Mouse (Mus musculus): Measurements from ENCODE around the gene Acad9.
"Not testable (repeated sequence)": the region's sequence is repeated elsewhere in the genome, so short reads cannot be mapped to it uniquely, and the experiment has no call there.

The Acad9 gene

GRCm38 (mm10) chr3:36083381-36083780 lies 17.6 kb downstream of the Acad9 start:
- intact Hi-C loops (cut with DNase I): no loop called here

DNA sequence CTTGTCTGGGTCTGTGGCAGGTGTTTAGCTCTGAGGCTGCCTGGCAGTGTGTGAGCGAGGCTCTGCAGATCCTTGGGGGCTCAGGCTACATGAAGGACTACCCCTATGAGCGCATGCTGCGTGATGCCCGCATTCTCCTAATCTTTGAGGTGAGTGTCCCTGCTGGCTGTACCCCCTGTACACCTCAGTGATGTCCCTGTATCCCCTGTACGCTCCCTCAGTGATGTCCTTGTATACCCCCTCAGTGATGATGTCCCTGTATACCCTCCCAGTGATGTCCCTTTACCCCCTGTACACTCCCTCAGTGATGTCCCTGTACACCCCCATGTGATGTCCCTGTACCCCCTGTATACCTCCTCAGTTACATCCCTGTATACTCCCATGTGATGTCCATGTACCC lies 19.6 kb downstream of the Acad9 start:
- intact Hi-C loops (cut with DNase I): no loop called here

DNA sequence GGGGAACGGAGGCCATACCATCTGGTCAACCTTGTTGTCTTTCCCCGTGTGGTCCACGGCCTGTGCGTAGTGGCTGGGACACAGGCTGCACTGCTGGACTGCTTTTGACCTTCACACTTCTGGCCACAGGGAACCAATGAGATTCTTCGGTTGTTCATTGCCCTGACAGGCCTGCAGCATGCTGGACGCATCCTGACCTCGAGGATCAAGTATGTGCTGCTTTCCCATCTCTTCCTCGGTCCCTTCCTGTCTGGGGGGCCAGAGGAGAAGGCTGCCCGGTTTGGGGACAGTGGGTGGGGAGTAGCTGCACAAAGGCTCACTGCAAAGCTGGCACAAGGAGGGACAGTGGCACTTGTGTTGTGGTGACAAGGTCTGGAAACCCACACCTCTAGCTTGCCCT lies 21.8 kb downstream of the Acad9 start:
- intact Hi-C loops (cut with DNase I): no loop called here

- intact Hi-C loops (cut with DNase I): no loop called here
Measured at GRCm38 (mm10) chr3:36095371-36095770, 29.6 kb downstream of the Acad9 start.

GRCm38 (mm10) chr3:36116076-36116475 lies 50.3 kb downstream of the Acad9 start:
- intact Hi-C loops (cut with DNase I): no loop called here

GRCm38 (mm10) chr3:36119684-36120548 lies 54.1 kb downstream of the Acad9 start:
- intact Hi-C loops (cut with DNase I): no loop called here

DNA sequence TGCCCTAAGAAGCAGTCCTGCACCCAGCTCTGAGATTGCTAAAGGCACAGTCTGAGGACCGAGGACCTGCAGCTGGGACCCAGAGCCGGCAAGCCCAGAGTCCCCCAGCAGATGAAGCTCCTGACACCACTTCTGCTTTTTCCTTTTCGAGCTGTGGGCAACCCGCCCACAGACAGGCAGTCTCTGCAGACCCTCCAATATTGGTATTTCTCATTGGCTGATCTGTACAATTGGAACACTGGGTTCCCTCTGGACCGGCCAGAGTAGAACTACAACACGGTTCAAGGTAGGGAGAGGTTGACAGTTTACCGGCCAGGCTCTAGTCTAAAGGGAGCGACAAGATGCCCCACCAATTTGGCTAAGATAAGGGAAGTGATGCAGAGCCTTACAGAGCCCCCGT lies 60.4 kb downstream of the Acad9 start:
- intact Hi-C loops (cut with DNase I): not testable (repeated sequence)

DNA sequence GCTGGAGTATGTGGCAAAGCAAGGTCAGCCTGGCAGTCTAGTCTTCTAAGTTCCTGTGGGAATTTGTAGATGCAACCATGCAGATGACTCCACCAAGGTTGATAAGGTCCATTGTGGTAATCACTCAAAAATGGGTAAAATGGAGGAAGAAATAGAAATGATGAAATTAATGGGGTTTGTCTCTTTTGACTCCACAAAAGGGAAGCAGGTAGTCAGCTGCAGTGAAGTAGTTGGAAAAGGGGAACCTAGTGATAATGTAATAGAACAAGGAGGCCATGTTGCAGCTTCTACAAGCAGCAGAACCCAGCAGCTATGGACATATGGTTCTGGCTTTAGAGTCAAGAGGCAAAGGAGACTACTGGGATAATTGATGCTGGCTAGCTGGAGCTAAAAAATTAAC lies 70.4 kb downstream of the Acad9 start:
- intact Hi-C loops (cut with DNase I): loop anchor here (5.0 to 10.0 kb wide), 2 partner anchors 161 to 449 kb away; no protein-coding TSS in a partner anchor

GRCm38 (mm10) chr3:36137560-36137959 lies 71.8 kb downstream of the Acad9 start:
- intact Hi-C loops (cut with DNase I): loop anchor here (5.0 to 10.0 kb wide), 2 partner anchors 163 to 450 kb away; no protein-coding TSS in a partner anchor

GRCm38 (mm10) chr3:36138171-36138660 lies 72.4 kb downstream of the Acad9 start:
- intact Hi-C loops (cut with DNase I): loop anchor here (5.0 to 10.0 kb wide), 2 partner anchors 163 to 451 kb away; no protein-coding TSS in a partner anchor

DNA sequence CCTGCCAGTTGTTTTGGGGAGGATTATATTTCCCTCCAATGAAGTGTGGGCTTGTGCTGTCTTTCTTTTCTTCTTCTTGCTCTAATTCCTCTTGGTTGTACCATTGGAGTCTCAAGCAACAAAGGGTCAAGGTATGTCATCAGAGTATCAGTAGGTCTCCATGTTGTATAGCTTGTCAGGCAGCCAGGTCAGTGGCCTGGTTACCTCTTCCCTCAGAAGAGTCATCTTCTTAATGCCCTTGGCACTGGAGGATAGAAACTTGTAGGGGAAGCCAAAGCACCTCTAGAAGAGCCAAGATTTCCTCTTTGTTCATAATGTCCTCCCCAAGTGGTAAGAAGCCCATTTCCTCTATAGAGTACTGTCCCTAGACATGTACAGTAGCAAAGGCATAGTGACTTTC lies 73.2 kb downstream of the Acad9 start:
- intact Hi-C loops (cut with DNase I): loop anchor here (5.0 to 10.0 kb wide), 2 partner anchors 164 to 452 kb away; no protein-coding TSS in a partner anchor

All from adrenal gland (tissue).